Mouse (Mus musculus) adrenal gland, adult 18-20 months (tissue): Measurements from ENCODE around the gene Rell1. TPM values are rescaled to one million over a fixed set of nuclear protein-coding genes. Genes with fewer than 3 reads are reported as not detected.

ENCODE experiments used
- DNase-seq, 2 experiments: peaks; one replicate each; pipeline ENCODE4 v3.0.0; 2021 to 2022; ENCODE audit warnings: low spot score in 2 of 2
- total RNA-seq, 2 experiments: library from RNA; stranded (reverse); gene quantifications; 1 replicate in 1 of 2; 2 replicates in 1 of 2; pipeline ENCODE4 v1.2.3; 2021

Rell1 gene
- total RNA-seq, 2 experiments from 2014 or later = 69.2 to 115 TPM

- DNase-seq = no peak
These were observed 15.2 kb downstream of the Rell1 start for GRCm38 (mm10) chr5:63953401-63954032.

GRCm38 (mm10) chr5:63952039-63952438, 16.7 kb downstream of the Rell1 start:
- DNase-seq = no peak

DNA sequence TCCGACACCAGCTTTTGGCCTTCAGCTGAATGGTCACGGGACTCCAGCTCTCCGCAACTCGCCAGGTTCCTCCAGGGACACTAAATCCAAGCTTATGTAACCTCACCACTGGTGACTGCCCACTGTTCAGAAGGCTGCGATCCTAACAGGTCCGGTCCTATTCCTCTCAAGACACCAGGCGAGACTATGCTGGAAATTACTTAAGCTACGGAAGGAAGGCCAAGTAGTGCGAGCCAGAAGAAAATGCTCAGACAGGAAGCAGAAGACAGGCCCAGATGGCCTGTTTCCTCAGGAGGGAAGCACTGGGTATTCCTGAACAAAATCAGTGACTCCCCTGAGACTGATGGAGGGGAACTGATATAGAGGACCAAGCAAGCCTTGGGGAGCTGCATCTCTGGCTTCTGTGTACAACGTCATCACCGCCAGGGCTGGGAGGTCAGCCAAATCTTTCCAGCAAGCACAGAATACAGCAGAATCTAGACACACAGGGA, 17.2 kb downstream of the Rell1 start:
- DNase-seq = no peak

GRCm38 (mm10) chr5:63949195-63949594, 19.5 kb downstream of the Rell1 start:
- DNase-seq = no peak

DNA sequence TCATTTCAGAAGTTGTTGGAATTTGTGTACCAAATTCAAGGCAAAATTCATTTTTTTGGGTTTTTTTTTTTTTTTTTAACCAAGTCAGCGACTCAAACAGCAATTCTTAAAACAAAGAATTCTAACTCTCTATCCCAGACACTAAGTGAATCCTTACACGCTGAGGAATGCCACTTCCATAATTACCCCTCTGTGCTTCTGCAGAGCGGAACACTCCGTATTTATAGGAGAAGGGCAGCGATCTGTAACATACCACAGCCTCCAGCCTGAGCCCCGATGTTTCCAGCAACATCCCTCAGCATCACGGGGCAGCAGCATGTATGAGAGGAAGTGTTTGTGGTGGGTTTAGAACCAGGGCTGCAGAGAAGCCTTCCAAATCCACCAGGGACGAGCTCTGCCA, 21.2 kb downstream of the Rell1 start:
- DNase-seq = no peak

DNA sequence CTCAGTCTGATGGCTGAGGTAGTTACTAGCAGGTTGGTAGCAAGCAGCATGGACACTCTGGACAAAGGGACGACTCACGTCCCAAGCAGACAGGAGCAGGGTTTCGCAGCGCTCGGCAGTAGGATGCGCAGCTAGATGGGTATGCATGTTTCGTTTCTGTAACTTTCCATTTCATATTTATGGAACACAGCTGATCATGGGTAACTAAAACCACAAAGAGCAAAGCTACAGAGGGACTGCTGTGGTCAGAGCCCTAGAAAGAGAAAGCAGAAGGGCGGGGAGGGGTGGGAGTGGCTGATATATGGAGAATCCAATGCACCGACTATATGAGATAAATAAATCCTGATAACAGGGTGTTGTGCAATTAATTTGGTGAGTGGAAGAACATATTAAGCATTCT, 25.4 kb downstream of the Rell1 start:
- DNase-seq = no peak

GRCm38 (mm10) chr5:63941891-63942290, 26.8 kb downstream of the Rell1 start:
- DNase-seq = no peak

- DNase-seq = no peak
These were observed 30.1 kb downstream of the Rell1 start for GRCm38 (mm10) chr5:63938575-63938974.

GRCm38 (mm10) chr5:63936740-63937139, 32.0 kb downstream of the Rell1 start:
- DNase-seq = peak; percentile 53 to 70

- DNase-seq = no peak
These were observed 33.1 kb downstream of the Rell1 start for GRCm38 (mm10) chr5:63935581-63935980.

DNA sequence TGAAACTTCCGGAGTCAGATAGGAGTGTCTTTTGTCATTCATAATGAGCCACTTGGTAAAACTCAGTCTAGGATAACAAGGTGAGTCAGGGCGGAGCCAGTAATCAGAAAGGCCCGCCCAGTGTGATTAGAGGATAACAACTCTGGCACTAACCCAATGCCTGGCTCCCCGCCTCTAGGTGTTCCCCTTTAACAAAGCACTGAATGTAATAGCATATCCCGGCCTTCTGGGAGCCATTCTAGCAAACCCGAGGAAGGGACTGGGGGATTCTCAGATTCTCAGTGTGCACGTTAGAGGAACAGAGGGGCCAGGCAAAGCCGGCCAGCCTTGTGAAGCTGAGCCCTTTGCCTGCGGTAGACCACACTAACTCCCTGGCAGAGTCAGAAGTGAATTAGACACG, 35.9 kb downstream of the Rell1 start:
- no peak for DNase-seq

DNA sequence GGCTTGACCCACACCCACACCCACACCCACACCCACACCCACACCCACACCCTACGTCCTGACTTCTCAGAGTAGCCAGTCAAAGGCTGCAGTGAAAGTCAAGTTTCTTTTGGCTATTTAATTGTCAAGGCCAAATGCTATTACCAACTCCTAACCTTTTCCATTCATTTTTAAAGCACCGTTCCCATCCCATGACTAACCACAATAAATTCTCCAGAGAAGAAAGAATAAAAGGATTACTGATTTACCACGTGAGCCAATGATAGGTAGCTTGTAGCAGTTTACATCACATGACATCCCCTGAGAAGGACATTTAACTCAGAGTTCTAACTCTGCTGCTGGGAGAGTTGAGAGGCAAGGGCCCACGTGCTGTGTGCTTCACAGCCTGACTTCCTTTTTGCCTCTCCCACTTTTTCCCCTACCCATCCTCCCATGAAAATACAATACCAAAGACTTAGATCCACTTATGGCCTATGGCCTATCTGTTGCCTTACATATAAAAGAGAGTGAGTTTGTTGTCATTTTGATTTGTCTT, 37.8 kb downstream of the Rell1 start:
- DNase-seq = no peak

GRCm38 (mm10) chr5:63925035-63925628, 43.6 kb downstream of the Rell1 start:
- DNase-seq = no peak

DNA sequence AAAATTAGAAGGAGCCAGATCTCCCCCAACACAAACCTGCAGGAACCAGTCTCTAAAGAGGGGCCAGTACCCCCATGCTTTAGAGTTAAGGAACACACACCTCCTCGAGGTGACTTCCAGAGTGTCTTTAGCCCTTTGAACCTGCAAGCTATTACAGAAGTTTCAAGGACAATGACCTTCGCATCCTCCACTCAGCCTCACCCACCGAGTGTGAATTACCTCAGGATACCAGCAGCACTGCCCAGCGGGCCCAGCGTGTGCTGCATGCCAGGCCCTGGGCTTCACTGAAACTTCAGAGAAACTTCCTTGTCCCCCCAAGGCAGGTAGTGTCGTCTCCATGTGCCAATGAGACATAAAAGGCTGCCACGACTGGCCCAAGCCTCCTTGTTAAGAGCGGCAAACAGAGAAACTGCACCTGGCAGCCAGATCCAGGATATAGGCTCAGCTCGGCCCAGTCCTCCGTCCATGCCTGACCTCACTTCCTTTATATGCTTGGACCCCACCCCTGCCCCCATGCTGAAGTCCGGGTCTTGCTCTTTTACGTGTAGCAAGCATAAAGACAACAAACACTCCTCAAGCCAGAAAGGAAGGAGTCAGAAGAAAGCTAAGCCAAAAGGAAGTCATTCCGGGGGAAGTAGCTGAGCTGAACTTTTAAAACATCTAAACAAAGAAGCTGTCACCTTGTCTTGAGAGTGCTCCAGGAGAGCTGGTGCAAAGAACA, 45.2 kb downstream of the Rell1 start:
- no peak for DNase-seq

DNA sequence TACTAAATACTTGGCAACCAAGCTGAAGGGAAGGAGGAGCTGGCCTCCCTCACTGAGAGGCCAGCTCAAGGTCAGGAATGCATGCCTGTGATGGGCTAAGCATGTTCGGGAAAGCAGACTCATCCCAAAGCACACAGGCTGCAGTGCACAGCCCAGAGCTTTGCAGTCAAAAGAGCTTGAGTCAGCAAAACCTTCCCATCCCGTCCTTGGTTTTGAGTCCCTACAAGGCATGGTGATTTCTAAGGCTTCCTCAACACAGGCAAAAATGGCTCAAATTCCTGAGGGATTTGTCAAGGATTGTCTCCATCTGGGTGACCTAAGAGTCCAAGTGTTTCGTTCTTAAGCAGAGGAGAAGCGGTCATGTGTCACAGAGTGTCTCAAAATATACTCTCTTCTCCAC, 50.5 kb downstream of the Rell1 start:
- DNase-seq = no peak

GRCm38 (mm10) chr5:63916457-63917139, 52.1 kb downstream of the Rell1 start:
- DNase-seq = no peak

DNA sequence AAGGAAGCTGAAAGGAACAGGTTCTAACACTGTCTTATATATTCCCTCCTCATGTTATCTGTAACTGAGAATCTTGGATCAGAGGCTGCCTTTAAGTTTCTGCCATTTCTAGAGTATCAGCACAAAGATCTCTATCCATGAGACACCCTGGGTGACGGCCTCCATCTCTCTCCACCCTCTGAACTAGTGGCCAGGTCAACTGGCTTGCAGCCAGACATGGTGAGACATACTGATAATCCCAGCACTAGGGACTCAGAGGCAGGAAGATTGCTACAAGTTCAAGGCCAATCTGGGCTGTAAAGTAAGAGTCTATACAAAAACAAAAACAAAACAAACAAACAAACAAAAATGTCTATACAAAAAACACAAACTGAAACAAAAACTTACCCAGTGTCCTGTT, 53.8 kb downstream of the Rell1 start:
- DNase-seq = peak in 1 of 2 experiments; percentile 55

- no peak for DNase-seq
These were observed 58.3 kb downstream of the Rell1 start for GRCm38 (mm10) chr5:63910171-63910960.

DNA sequence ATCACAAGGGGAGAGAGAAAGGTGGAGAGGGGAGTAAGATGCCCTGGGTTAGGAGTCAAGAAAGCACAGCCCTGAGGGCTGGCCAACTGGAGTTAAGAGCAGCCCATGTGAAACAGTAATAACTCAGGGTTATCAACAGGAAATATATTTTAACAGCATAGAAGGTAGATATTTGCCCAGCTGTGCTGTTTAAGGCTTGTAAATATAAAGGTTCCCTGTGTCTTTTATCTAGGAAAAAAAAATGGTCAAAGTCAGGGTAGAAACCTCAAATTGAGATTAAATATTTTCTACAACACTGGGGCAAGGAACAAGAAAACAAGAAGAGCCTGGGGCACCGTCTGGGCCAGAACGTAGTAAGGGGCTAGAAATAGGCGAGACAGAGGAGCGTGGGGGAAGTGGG, 61.2 kb downstream of the Rell1 start:
- DNase-seq = no peak
